Mouse (Mus musculus) thymus, adult 2 months (tissue): Measurements from ENCODE around the gene Ttc23. TPM values are rescaled to one million over a fixed set of nuclear protein-coding genes. Genes with fewer than 3 reads are reported as not detected.

ENCODE experiments used
- DNase-seq: peaks from one replicate; pipeline ENCODE4 v3.0.0; 2021
- H3K27ac ChIP-seq: fragments of 200-500 bp; 2 replicates; pipeline ENCODE4 v1.5.1; 2012; ENCODE audit warnings: low read length, control low read depth; ENCODE audit not compliant: control insufficient read depth, insufficient read depth
- H3K27me3 ChIP-seq: fragments of 200-500 bp; 2 replicates; pipeline ENCODE4 v1.6.1; 2012; ENCODE audit warnings: mild to moderate bottlenecking, low read length, moderate library complexity, mixed read lengths; ENCODE audit not compliant: control insufficient read depth, insufficient read depth
- H3K36me3 ChIP-seq: fragments of 200-500 bp; 2 replicates; pipeline ENCODE4 v1.6.1; 2012; ENCODE audit warnings: mild to moderate bottlenecking, low read length, moderate library complexity; ENCODE audit not compliant: control insufficient read depth, insufficient read depth
- H3K4me1 ChIP-seq: fragments of 200-500 bp; replicated peaks from 2 replicates; pipeline ENCODE4 v1.6.1; 2012; ENCODE audit warnings: low read length; ENCODE audit not compliant: control insufficient read depth, insufficient read depth
- H3K4me3 ChIP-seq: fragments of 200-500 bp; 2 replicates; pipeline ENCODE4 v1.5.1; 2012; ENCODE audit warnings: mild to moderate bottlenecking, low read length, control low read depth, moderate library complexity; ENCODE audit not compliant: control insufficient read depth, insufficient read depth
- CTCF ChIP-seq: fragments of 200-500 bp; IDR thresholded peaks from 2 replicates; pipeline ENCODE4 v1.5.1; 2012; ENCODE audit warnings: mild to moderate bottlenecking, control low read depth, low read length, moderate library complexity, borderline replicate concordance; ENCODE audit not compliant: control insufficient read depth, poor library complexity, insufficient read depth; ENCODE audit errors: extremely low read depth
- POLR2A ChIP-seq: fragments of 200-500 bp; IDR thresholded peaks from 2 replicates; pipeline ENCODE4 v1.6.1; 2012; ENCODE audit warnings: mild to moderate bottlenecking, low read length, control low read depth, moderate library complexity; ENCODE audit not compliant: control insufficient read depth, poor library complexity, insufficient read depth; ENCODE audit errors: extremely low read depth
- WGBS: fragments of 180-500 bp; shearing (Covaris S2); methylation state at CpG from one replicate; pipeline ENCODE4 v1.1.7; 2018; 5-methylcytosine and 5-hydroxymethylcytosine counted together
- polyA plus RNA-seq: library from polyadenylated mRNA; depleted of rRNA; stranded (reverse); fragments of >200 nt; gene quantifications from 2 replicates; pipeline ENCODE4 v1.2.3, GENCODE M21; 2012

The Ttc23 gene
- polyA plus RNA-seq, 1 experiment: 4.5 TPM

DNA sequence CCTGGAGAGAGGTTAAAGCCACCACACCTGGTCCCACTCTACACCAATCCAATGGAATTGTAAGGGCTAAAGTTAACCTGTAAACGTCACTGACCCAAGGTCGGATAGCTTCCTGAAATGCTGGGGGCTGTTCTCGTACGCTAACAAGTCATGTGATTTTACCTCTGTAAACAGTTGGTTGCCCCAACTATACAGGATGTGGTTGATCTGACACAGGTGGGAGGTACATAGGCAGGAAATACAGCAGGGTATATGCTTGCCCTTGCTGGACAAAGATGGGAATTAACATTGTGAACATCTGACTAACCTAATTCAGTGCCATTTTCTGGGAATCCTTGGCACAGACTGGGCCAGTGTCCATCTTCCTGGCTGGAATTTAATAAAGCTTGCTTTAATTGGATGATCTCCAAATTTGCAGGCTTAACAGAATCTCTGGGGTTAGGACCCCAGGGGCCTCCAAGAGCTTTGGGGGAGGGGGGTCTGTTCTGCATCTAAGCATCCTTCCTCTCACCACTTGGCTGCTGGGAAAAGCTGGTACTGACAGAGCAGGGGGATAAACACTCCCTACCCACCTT, 100.6 kb downstream of the Ttc23 start:
- no peaks in the 10 kb centered on the region for H3K36me3 ChIP-seq
- WGBS: 25% methylated on average over 4 of the region's 4 CpGs
- H3K4me3 ChIP-seq: no peak overlapping the region
- H3K27ac ChIP-seq: no peak overlapping the region
- TF ChIP-seq CTCF (no peak), POLR2A (no peak)
- no peaks in the 10 kb centered on the region for H3K27me3 ChIP-seq
- peaks cover 10% of the 10 kb centered on the region for H3K4me1 ChIP-seq
- DNase-seq: peak; percentile 21

DNA sequence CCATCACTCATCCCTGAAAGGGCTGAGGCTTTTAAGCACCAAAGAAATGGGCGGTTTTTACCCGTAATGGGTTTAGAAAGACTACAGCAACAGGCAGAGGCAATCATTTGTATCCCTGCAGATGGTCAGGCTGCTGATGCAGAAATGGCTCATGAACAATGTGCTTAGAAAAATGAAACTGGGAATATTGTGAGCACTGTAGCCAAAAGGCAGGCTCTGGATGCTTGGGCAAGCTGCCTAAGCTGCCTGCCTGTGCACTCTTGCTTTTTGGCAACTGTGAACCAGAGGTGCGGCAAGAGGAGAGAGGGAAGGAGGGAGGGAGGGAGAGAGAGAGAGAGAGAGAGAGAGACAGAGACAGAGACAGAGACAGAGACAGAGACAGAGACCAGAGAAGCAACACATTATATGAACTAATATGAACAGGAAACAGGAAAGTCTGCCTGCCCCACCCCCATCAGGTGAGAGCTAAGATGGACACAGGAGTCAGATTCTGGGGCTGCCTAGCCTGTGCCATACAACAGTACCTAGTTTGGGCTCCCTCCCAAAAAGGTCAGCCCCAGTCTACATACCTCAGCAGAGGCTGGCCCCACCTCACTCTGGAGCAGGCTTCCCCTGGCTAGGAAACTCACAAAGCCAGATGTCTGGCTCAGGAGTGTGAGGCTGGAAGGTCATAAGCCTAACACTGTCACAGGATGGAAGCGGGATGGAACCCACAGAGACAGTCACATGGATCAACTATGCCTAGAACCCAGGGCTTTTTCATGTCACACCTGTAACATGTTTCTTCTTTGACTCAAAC, 102.4 kb downstream of the Ttc23 start:
- no peak for TF ChIP-seq CTCF
- no peak for TF ChIP-seq POLR2A
- WGBS: 93% methylated on average over 4 of the region's 4 CpGs
- DNase-seq: no peak
- Histone ChIP-seq H3K4me3 (no peak overlapping the region), H3K36me3 (no peaks in the 10 kb centered on the region), H3K27ac (no peak overlapping the region), H3K4me1 (peaks cover 10% of the 10 kb centered on the region), H3K27me3 (no peaks in the 10 kb centered on the region)

DNA sequence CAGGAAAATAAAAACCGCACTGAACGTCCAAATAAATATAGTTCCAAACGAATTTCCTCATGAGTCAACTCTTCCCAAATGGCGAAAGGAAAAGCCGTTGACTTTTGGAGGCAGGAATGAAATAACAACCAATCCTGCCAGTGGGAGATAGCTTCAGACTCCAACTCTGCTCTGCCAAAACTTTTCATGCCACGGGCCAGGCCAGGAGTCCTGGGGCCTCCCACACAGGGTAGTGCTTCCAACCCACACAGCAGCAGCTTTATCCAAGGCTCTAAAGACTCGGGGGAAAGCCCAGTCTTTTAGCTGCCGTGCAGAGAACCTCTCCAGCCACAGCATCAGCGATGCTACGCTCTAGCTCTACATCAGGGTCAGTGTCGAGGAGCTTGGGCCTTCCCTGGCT, 107.4 kb downstream of the Ttc23 start:
- 86% methylated on average over 11 of the region's 11 CpGs for WGBS
- TF ChIP-seq POLR2A (no peak), CTCF (no peak)
- H3K27ac ChIP-seq: no peak overlapping the region
- H3K27me3 ChIP-seq: no peaks in the 10 kb centered on the region; the same call in 1 of the 2 replicates
- no peaks in the 10 kb centered on the region for H3K36me3 ChIP-seq
- DNase-seq: no peak
- no peak overlapping the region for H3K4me3 ChIP-seq
- H3K4me1 ChIP-seq: peaks cover 5% of the 10 kb centered on the region; the same call in 1 of the 2 replicates

DNA sequence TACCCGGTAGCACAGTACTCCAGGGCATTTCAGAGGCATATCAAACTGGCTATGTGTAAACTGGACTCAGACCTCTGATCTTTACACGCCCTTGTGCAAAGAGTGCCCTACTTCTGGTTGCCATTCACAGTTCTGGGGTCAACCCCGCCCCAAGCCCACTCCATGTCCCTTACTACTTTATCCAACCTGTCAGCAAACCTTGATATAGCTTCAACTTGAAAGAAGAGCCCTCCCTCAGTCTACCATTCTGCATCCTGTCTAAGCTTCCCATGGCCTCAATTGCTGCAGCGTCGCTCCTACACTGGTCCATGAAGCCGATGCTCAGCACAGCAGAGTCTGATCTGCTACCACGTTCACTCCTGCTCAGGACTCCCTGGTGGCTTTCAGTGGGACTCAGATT, 108.2 kb downstream of the Ttc23 start:
- peaks cover 6% of the 10 kb centered on the region; the same call in 1 of the 2 replicates for H3K4me1 ChIP-seq
- H3K4me3 ChIP-seq: no peak overlapping the region
- 94% methylated on average over 7 of the region's 7 CpGs for WGBS
- no peak overlapping the region for H3K27ac ChIP-seq
- H3K27me3 ChIP-seq: no peaks in the 10 kb centered on the region; the same call in 1 of the 2 replicates
- H3K36me3 ChIP-seq: no peaks in the 10 kb centered on the region
- no peak for DNase-seq
- TF ChIP-seq CTCF (no peak), POLR2A (no peak)

DNA sequence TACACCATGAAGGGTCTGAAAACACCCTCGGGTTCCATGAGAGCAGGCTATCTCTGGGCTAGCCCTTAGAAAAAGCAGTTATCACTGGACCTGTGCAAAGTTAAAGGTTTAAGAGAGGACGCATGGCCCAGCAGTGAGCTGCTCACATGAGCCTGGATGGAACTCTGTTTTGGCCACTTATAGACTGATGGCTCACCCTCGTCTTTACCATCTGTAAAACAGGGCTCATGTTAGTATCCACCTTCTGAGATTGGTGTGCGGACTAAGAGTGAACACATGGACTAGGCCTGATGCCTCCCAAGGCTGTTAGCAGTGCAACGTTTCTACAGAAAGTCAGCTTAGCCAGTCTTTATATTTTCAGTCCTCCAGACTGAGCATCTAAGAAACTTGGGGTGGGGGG, 109.4 kb downstream of the Ttc23 start:
- Histone ChIP-seq H3K36me3 (no peaks in the 10 kb centered on the region), H3K4me1 (peaks cover 6% of the 10 kb centered on the region; the same call in 1 of the 2 replicates), H3K4me3 (no peak overlapping the region), H3K27ac (no peak overlapping the region), H3K27me3 (no peaks in the 10 kb centered on the region; the same call in 1 of the 2 replicates)
- DNase-seq: no peak
- WGBS: 91% methylated on average over 5 of the region's 5 CpGs
- TF ChIP-seq POLR2A (no peak), CTCF (no peak)

DNA sequence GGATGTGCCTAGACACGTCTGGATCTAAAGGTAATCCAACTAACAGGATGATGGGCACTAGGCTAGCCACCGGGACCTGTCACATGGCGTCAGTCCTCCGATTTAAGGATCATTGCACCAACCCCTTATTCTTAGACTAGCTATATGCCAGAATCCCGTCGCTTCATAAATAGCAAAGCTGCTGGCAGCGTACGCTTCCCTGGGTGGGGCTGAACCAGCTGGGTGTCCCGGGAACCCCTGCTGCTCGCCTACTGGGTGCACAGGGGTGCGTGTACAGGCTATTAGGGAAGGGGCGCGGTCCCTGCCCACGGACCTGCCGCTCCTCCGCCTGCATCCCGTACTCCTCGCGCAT, 111.3 kb downstream of the Ttc23 start:
- 9% methylated on average over 19 of the region's 19 CpGs for WGBS
- no peaks in the 10 kb centered on the region; the same call in 1 of the 2 replicates for H3K27me3 ChIP-seq

More for the DNA sequence above, 111.3 kb downstream of the Ttc23 start:
- Histone ChIP-seq H3K4me3 (peak overlapping the region; percentile 38), H3K36me3 (no peaks in the 10 kb centered on the region), H3K4me1 (peaks cover 6% of the 10 kb centered on the region; the same call in 1 of the 2 replicates), H3K27ac (no peak overlapping the region)
- TF ChIP-seq CTCF: no peak
- TF ChIP-seq POLR2A: no peak
- DNase-seq: no peak
